Mouse (Mus musculus) monocyte, adult 59 days (primary cell): ENCODE data around the gene Nit2. TPM values are rescaled to one million over a fixed set of nuclear protein-coding genes. Genes with fewer than 3 reads are reported as not detected.

Source experiments
- total RNA-seq, 2 experiments: library from RNA; stranded (reverse); gene quantifications; one replicate each; pipeline ENCODE4 v1.2.4; 2023

Gene Nit2
- total RNA-seq, result 10 to 100 TPM; 11.2 to 17.6 TPM

DNA sequence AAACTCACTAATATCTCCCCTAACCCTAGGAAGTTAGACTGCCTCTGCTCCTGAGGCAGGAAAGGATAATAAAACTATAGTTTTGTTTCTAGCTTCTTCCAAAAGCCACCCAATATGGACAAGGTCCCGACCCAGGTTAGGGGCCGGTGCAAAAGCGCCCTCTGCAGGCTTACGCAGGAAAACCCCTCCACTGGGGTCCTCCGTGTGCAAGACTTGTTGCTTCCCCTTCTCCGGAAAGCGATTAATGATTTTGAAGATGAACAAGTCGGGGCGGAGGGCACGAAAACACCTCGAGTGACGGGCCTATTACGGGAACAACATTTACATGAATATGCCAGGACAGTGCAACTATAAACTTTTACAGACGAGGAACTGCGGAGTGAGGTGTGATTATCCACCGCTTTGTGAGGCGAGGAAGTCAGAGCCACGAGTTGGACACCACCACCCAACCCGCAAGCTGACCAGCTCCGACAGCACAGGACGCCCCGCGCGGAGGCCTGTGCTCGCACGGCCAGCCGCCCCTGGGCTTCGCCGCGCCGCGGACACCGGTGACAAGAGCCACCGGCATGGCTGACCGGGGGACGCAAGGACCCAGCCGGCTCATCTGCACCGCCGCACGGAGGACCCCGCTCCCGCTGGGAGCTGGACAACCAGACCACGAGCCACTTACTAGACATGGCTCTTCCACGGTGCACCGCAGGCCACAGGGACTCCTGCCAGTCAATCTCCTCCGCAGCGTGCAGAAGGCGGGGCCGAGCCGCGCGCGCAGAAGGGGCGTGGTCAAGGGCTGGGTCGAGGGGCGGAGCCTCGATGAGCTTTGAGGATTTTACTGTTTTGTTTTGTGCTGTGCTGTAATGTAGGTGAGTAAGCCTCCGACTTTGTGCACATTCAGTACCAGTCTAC lies at the start of gene Nit2:
Nit2 (minus strand) TSS at position 731 of the 903 bp plus-strand sequence.

DNA sequence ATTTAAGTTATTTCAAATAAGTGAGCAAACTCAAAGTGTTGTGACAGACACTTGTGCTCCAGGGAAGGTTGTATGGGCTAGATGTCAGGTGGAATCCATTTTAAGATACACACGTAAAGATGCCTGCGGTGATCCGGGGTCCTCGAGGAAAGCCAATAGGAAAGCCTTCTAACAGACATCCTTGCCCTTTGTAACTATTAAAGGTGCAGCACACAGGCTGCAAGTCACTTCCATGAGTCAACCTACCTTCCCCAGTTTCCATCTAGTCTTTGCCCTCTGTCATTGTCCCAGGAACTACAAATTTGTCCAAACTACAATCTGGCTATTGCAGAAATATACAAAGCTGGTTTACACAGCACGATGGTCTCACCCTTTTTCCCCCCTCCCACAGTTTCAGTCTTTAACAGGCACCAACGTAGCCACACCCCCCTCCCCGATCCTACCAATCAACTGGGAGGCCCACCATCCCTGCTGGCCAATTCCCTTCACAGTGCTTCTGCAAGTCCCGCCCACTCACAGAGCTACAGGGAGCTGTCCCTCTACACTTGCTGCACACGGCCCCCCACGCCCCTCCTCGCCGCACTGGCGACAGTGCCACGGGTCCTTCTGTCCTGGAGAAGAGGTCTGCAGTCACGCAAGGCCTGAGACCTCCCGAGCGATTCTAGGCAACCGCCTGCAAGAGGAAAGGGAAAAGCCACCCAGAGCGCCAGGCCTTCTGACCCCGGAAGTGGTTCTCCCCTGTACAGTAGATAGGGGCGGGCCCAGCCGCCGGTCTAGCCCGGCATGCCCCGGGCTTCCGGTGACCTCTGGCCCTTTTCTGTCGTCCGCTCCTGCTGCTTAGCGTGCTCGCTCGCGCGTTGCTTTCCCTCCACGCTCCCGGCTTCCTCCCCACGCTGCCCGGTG lies 46.0 kb downstream of the Nit2 start, which contains the start of gene Tomm70a:
Tomm70a (plus strand) TSS at position 791 of the 903 bp plus-strand sequence.

Other genes starting within 250 kb of the Nit2 start
- not detected for gene Lnp1, start 239.3 kb downstream of the Nit2 start, total RNA-seq
- gene Tmem45a2, start 96.0 kb downstream of the Nit2 start, total RNA-seq, result not detected
- gene Tomm70a, start 45.6 kb downstream of the Nit2 start, total RNA-seq, result 10 to 100 TPM; 17.0 to 19.6 TPM
- gene Tbc1d23, start 64.2 kb upstream of the Nit2 start, total RNA-seq, result 10 to 100 TPM; 79.3 to 86.0 TPM
- not detected for gene Tmem30c, start 125.5 kb upstream of the Nit2 start, total RNA-seq
- 100 to 1,000 TPM; 168 to 198 TPM for gene Filip1l, start 185.8 kb upstream of the Nit2 start, total RNA-seq